Mouse (Mus musculus) erythroid progenitor cell, adult 5-6 weeks (primary cell): ENCODE data around the gene Olfr906. TPM values are rescaled to one million over a fixed set of nuclear protein-coding genes. Genes with fewer than 3 reads are reported as not detected.

Experiments used
- ATAC-seq: replicated peaks from 2 replicates; pipeline ENCODE4 v1.8.0; 2016; ENCODE audit warnings: moderate number of reproducible peaks, mild to moderate bottlenecking, moderate TSS enrichment, inconsistent platforms; ENCODE audit not compliant: poor library complexity, low FRiP score, severe bottlenecking
- total RNA-seq, 2 experiments: library from RNA; stranded (forward) in 1 of 2; stranded (reverse) in 1 of 2; fragments of 150-400 nt in 1 of 2; fragments of 186-747, 209-891 nt in 1 of 2; gene quantifications; 2 replicates each; pipeline versions ENCODE4 v1.2.3 to v1.2.4; 2015 to 2017; ENCODE audit warnings: low replicate concordance in 2 of 2

The Olfr906 gene
- not detected in 2 replicates for total RNA-seq (2015; ENCODE audit: low replicate concordance)
- total RNA-seq (2017; ENCODE audit: low replicate concordance), result not detected in 2 replicates

DNA sequence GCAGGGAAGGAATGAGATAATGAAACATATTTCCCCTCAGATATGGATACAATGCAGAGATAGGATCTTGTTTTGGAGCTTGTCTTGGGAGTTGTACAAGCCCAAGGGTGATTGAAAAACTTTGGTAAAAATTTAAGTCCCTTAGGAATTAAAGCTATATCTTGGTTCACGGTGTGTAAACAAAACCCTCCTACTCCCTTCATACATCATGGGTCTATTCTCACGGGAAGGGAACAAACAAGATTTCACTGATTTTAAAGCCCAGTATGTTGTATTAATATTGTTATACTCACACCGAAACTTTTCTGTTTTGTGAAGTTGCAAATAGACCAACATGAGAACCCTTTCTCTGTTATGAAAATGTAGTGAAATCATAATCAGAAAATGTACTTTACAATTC is at the start of gene Olfr906:
Gene Olfr906, plus strand, starts transcription at position 301 of the 400 bp plus-strand sequence.
- ATAC-seq, result no peak

DNA sequence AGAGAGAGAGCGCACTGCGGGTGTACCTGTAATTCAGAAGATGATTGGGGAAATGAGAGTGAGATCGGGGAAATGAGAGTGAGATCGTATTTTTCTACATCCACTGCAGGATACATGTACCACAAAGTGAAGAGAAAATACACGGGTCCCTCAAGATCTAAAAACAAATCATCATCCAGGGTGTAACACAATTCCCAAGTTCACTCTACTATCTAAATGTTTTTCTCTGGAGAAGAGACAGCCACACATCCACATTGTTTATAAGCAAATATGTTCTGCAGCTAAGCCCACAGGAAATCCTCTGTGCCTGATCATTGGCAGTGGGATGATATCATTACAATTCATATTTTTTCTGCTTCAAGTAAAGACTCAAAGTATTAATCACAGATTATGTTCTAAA is 39.5 kb upstream of the Olfr906 start, which contains the start of gene Olfr902:
Gene Olfr902, plus strand, starts transcription at position 301 of the 400 bp plus-strand sequence.
- ATAC-seq, result no peak

DNA sequence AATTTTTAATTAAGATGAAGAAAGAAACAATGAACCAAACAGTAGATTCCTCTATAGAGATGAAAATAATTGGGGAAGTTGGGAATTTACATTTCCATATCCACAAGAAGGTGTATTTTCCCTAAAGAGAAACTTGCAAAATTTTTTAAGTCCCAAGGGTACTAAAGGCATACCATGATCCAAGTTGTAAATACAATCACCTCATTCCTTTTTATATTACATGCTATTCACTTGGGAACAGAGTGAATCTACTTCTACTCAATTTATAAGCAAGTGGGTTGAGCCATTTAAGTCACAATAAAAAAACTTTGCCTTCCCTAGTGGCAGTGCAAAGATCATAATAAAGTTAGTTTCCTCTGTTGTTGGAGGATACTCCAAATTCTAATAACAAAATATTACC is 24.0 kb upstream of the Olfr906 start, which contains the start of gene Olfr904:
Gene Olfr904, plus strand, starts transcription at position 301 of the 400 bp plus-strand sequence.
- ATAC-seq, result no peak

DNA sequence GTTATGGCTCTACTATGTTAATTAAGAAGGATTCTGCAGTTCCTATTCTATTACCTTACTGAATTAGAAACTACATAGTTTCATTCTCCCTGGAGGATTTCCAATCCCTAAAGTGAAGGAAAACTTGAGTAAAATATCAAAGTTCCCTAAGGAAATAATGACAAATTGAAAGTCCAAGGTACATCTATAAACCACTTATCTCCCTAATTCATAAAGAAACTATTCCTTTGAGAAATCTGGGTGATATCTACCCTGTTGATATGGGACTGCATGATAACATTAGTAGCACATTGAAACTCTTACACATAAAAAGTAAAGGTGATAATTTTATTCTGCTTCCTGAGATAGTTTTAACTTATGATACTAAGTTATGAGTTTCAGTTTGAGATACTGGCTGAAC is 16.1 kb upstream of the Olfr906 start, which contains the start of gene Olfr905:
Gene Olfr905, plus strand, starts transcription at position 301 of the 400 bp plus-strand sequence.
- ATAC-seq, result no peak

GRCm38 (mm10) chr9:38495501-38495900 is 8.6 kb downstream of the Olfr906 start, which contains the start of gene Olfr907:
Olfr907 (plus strand) TSS chr9:38495801.
- ATAC-seq, result no peak

- ATAC-seq, result no peak
These were observed 25.5 kb downstream of the Olfr906 start for GRCm38 (mm10) chr9:38512353-38512752.

- no peak for ATAC-seq
These were observed 34.4 kb downstream of the Olfr906 start, which contains the start of gene Olfr911-ps1 for GRCm38 (mm10) chr9:38521280-38521679. Olfr911-ps1 (plus strand) TSS chr9:38521580.

GRCm38 (mm10) chr9:38537549-38537948 is 50.7 kb downstream of the Olfr906 start, which contains the start of gene Olfr910:
Olfr910 (plus strand) TSS chr9:38537849.
- ATAC-seq, result no peak

Other genes starting within 250 kb of the Olfr906 start
- not detected in 2 replicates for gene Olfr143, start 234.3 kb upstream of the Olfr906 start, total RNA-seq (2015; ENCODE audit: low replicate concordance)
- gene Olfr143, start 234.3 kb upstream of the Olfr906 start, total RNA-seq (2017; ENCODE audit: low replicate concordance), result not detected in 2 replicates
- not detected in 2 replicates for gene Olfr895, start 219.2 kb upstream of the Olfr906 start, total RNA-seq (2015; ENCODE audit: low replicate concordance)
- gene Olfr895, start 219.2 kb upstream of the Olfr906 start, total RNA-seq (2017; ENCODE audit: low replicate concordance), result not detected in 2 replicates
- not detected in 2 replicates for gene Olfr896-ps1, start 196.0 kb upstream of the Olfr906 start, total RNA-seq (2015; ENCODE audit: low replicate concordance)
- not detected in 2 replicates for gene Olfr896-ps1, start 196.0 kb upstream of the Olfr906 start, total RNA-seq (2017; ENCODE audit: low replicate concordance)
- not detected in 2 replicates for gene Olfr25, start 158.0 kb upstream of the Olfr906 start, total RNA-seq (2015; ENCODE audit: low replicate concordance)
- 0.39 TPM in 1 of 2 replicates, not detected in the other for gene Olfr25, start 158.0 kb upstream of the Olfr906 start, total RNA-seq (2017; ENCODE audit: low replicate concordance)
- not detected in 2 replicates for gene Olfr898, start 138.7 kb upstream of the Olfr906 start, total RNA-seq (2015; ENCODE audit: low replicate concordance)
- gene Olfr898, start 138.7 kb upstream of the Olfr906 start, total RNA-seq (2017; ENCODE audit: low replicate concordance), result not detected in 2 replicates
- not detected in 2 replicates for gene Olfr250, start 120.2 kb upstream of the Olfr906 start, total RNA-seq (2015; ENCODE audit: low replicate concordance)
- not detected in 2 replicates for gene Olfr250, start 120.2 kb upstream of the Olfr906 start, total RNA-seq (2017; ENCODE audit: low replicate concordance)
- gene Olfr251, start 110.0 kb upstream of the Olfr906 start, total RNA-seq (2015; ENCODE audit: low replicate concordance), result not detected in 2 replicates
- not detected in 2 replicates for gene Olfr251, start 110.0 kb upstream of the Olfr906 start, total RNA-seq (2017; ENCODE audit: low replicate concordance)
- gene Olfr147, start 85.4 kb upstream of the Olfr906 start, total RNA-seq (2015; ENCODE audit: low replicate concordance), result not detected in 2 replicates
- gene Olfr147, start 85.4 kb upstream of the Olfr906 start, total RNA-seq (2017; ENCODE audit: low replicate concordance), result not detected in 2 replicates
- gene Olfr901, start 57.6 kb upstream of the Olfr906 start, total RNA-seq (2015; ENCODE audit: low replicate concordance), result not detected in 2 replicates
- not detected in 2 replicates for gene Olfr901, start 57.6 kb upstream of the Olfr906 start, total RNA-seq (2017; ENCODE audit: low replicate concordance)
- not detected in 2 replicates for gene Olfr902, start 39.4 kb upstream of the Olfr906 start, total RNA-seq (2015; ENCODE audit: low replicate concordance)
- not detected in 2 replicates for gene Olfr902, start 39.4 kb upstream of the Olfr906 start, total RNA-seq (2017; ENCODE audit: low replicate concordance)
- not detected in 2 replicates for gene Olfr904, start 23.9 kb upstream of the Olfr906 start, total RNA-seq (2015; ENCODE audit: low replicate concordance)
- not detected in 2 replicates for gene Olfr904, start 23.9 kb upstream of the Olfr906 start, total RNA-seq (2017; ENCODE audit: low replicate concordance)
- gene Olfr905, start 16.0 kb upstream of the Olfr906 start, total RNA-seq (2015; ENCODE audit: low replicate concordance), result not detected in 2 replicates
- not detected in 2 replicates for gene Olfr905, start 16.0 kb upstream of the Olfr906 start, total RNA-seq (2017; ENCODE audit: low replicate concordance)
- not detected in 2 replicates for gene Olfr907, start 8.7 kb downstream of the Olfr906 start, total RNA-seq (2015; ENCODE audit: low replicate concordance)
- not detected in 2 replicates for gene Olfr907, start 8.7 kb downstream of the Olfr906 start, total RNA-seq (2017; ENCODE audit: low replicate concordance)
- not detected in 2 replicates for gene Olfr911-ps1, start 34.5 kb downstream of the Olfr906 start, total RNA-seq (2015; ENCODE audit: low replicate concordance)
- not detected in 2 replicates for gene Olfr911-ps1, start 34.5 kb downstream of the Olfr906 start, total RNA-seq (2017; ENCODE audit: low replicate concordance)
- gene Olfr910, start 50.8 kb downstream of the Olfr906 start, total RNA-seq (2015; ENCODE audit: low replicate concordance), result not detected in 2 replicates
- not detected in 2 replicates for gene Olfr910, start 50.8 kb downstream of the Olfr906 start, total RNA-seq (2017; ENCODE audit: low replicate concordance)
- not detected in 2 replicates for gene Olfr912, start 93.1 kb downstream of the Olfr906 start, total RNA-seq (2015; ENCODE audit: low replicate concordance)
- gene Olfr912, start 93.1 kb downstream of the Olfr906 start, total RNA-seq (2017; ENCODE audit: low replicate concordance), result not detected in 2 replicates
- not detected in 2 replicates for gene Olfr913, start 105.7 kb downstream of the Olfr906 start, total RNA-seq (2015; ENCODE audit: low replicate concordance)
- gene Olfr913, start 105.7 kb downstream of the Olfr906 start, total RNA-seq (2017; ENCODE audit: low replicate concordance), result not detected in 2 replicates
- gene Olfr914, start 118.0 kb downstream of the Olfr906 start, total RNA-seq (2015; ENCODE audit: low replicate concordance), result not detected in 2 replicates
- not detected in 2 replicates for gene Olfr914, start 118.0 kb downstream of the Olfr906 start, total RNA-seq (2017; ENCODE audit: low replicate concordance)
- not detected in 2 replicates for gene Olfr916, start 172.8 kb downstream of the Olfr906 start, total RNA-seq (2015; ENCODE audit: low replicate concordance)
- not detected in 2 replicates for gene Olfr916, start 172.8 kb downstream of the Olfr906 start, total RNA-seq (2017; ENCODE audit: low replicate concordance)
- not detected in 2 replicates for gene Olfr917, start 178.8 kb downstream of the Olfr906 start, total RNA-seq (2015; ENCODE audit: low replicate concordance)
- not detected in 2 replicates for gene Olfr917, start 178.8 kb downstream of the Olfr906 start, total RNA-seq (2017; ENCODE audit: low replicate concordance)
- not detected in 2 replicates for gene Olfr918, start 187.5 kb downstream of the Olfr906 start, total RNA-seq (2015; ENCODE audit: low replicate concordance)
- not detected in 2 replicates for gene Olfr918, start 187.5 kb downstream of the Olfr906 start, total RNA-seq (2017; ENCODE audit: low replicate concordance)
- not detected in 2 replicates for gene Olfr919, start 216.6 kb downstream of the Olfr906 start, total RNA-seq (2015; ENCODE audit: low replicate concordance)
- gene Olfr919, start 216.6 kb downstream of the Olfr906 start, total RNA-seq (2017; ENCODE audit: low replicate concordance), result not detected in 2 replicates
- gene Vwa5a, start 231.2 kb downstream of the Olfr906 start, total RNA-seq (2015; ENCODE audit: low replicate concordance), result 5.4 and 8.8 TPM in 2 replicates
- gene Vwa5a, start 231.2 kb downstream of the Olfr906 start, total RNA-seq (2017; ENCODE audit: low replicate concordance), result 3.9 and 5.1 TPM in 2 replicates